Mouse (Mus musculus) ES-E14 (cell line): ENCODE measurements around the gene Ocm. TPM values are rescaled to one million over a fixed set of nuclear protein-coding genes. Genes with fewer than 3 reads are reported as not detected.
A peak's percentile ranks its signal among the peaks of the same experiment; 100 is the strongest.
"Not testable (repeated sequence)": the region's sequence is repeated elsewhere in the genome, so short reads cannot be mapped to it uniquely, and the experiment has no call there.

Source experiments
- DNase-seq: peaks from one replicate; pipeline ENCODE4 v3.0.0-alpha.2; 2013; ENCODE audit warnings: low read depth, low spot score
- H3K27ac ChIP-seq: 2 replicates; pipeline ENCODE4 v1.5.1; 2012; ENCODE audit warnings: low read depth, mild to moderate bottlenecking, low read length, moderate library complexity, mixed read lengths; ENCODE audit not compliant: poor library complexity, insufficient read depth, severe bottlenecking
- H3K36me3 ChIP-seq: 2 replicates; pipeline ENCODE4 v1.6.1; 2012; ENCODE audit warnings: mild to moderate bottlenecking, low read length, moderate library complexity, mixed read lengths; ENCODE audit not compliant: control insufficient read depth, poor library complexity, insufficient read depth, severe bottlenecking
- H3K4me1 ChIP-seq, 2 experiments: fragments of 150-350 bp in 1 of 2; sonication (generic) in 1 of 2; 2 replicates each; pipeline ENCODE4 v1.6.1; 2012; ENCODE audit warnings: low read length in 2 of 2, mild to moderate bottlenecking in 1 of 2, mixed read lengths in 1 of 2; ENCODE audit not compliant: control insufficient read depth in 2 of 2, insufficient read depth in 2 of 2, poor library complexity in 1 of 2
- H3K4me3 ChIP-seq, 2 experiments: fragments of 150-350 bp in 1 of 2; sonication (generic) in 1 of 2; 2 replicates each; pipeline ENCODE4 v1.5.1; 2012; ENCODE audit warnings: low read length in 2 of 2, low read depth in 1 of 2, mild to moderate bottlenecking in 1 of 2, mixed read lengths in 1 of 2; ENCODE audit not compliant: insufficient read depth in 1 of 2, poor library complexity in 1 of 2, severe bottlenecking in 1 of 2
- H3K9ac ChIP-seq: 2 replicates; pipeline ENCODE4 v1.6.1; 2012; ENCODE audit warnings: low read depth, mild to moderate bottlenecking, low read length, mixed read lengths; ENCODE audit not compliant: poor library complexity, insufficient read depth, severe bottlenecking
- H3K9me3 ChIP-seq: fragments of 150-350 bp; sonication (generic); 2 replicates; pipeline ENCODE4 v1.6.1; 2012; ENCODE audit warnings: low read depth, mild to moderate bottlenecking, low read length; ENCODE audit not compliant: control insufficient read depth, insufficient read depth
- CHD2 ChIP-seq: IDR thresholded peaks from 2 replicates; pipeline ENCODE4 v1.6.1; 2014; ENCODE audit warnings: mild to moderate bottlenecking, low read depth, low read length, inconsistent platforms
- HCFC1 ChIP-seq: IDR thresholded peaks from 2 replicates; pipeline ENCODE4 v1.6.1; 2012; ENCODE audit warnings: low read length, inconsistent platforms, borderline replicate concordance; ENCODE audit not compliant: insufficient read depth
- MAFK ChIP-seq: IDR thresholded peaks from 2 replicates; pipeline ENCODE4 v1.6.1; 2014; ENCODE audit warnings: mild to moderate bottlenecking, low read depth, low read length, inconsistent platforms; ENCODE audit not compliant: insufficient read depth
- ZC3H11A ChIP-seq: IDR thresholded peaks from 2 replicates; pipeline ENCODE4 v1.6.1; 2012; ENCODE audit warnings: low read depth, mild to moderate bottlenecking, inconsistent platforms, low read length, borderline replicate concordance
- ZNF384 ChIP-seq: IDR thresholded peaks from 2 replicates; pipeline ENCODE4 v1.6.1; 2012; ENCODE audit warnings: low read depth, low read length, inconsistent platforms
- in situ Hi-C, 2 experiments: fragments of 600-800 bp; cut with MboI; formaldehyde crosslinking; loops; one replicate each; pipeline ENCODE4 v1.15.1; 2025; ENCODE audit warnings: low sequenced_read_pairs in 2 of 2, inconsistent platforms in 1 of 2; ENCODE audit not compliant: unreplicated experiment in 2 of 2
- total RNA-seq: library from RNA; depleted of rRNA; stranded (reverse); fragments of 300-350 nt; gene quantifications from 2 replicates; pipeline ENCODE4 v1.2.3, GENCODE M21; 2012

The Ocm gene
- total RNA-seq, 1 experiment = not detected

DNA sequence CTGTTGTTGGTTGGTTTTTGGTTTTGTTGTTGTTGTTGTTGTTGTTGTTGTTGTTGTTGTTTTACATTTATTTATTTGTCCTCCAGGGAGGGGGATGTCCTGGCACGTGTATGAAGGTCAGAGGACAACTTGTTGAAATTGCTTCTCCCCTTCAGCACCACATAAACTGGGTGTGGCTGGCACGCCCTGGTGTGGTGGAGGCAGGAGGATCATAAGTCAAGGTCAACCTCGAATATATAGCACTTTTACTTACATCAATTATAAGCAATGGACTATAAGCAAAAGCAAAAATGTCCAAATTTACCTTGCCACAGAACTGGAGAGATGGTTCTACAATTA lies 11.2 kb downstream of the Ocm start:
- Histone ChIP-seq H3K27ac (no peak overlapping the region), H3K9me3 (no peaks in the 10 kb centered on the region), H3K4me3 (peak overlapping the region; percentile 87 to 94), H3K9ac (no peak overlapping the region; the same call in 1 of the 2 replicates), H3K36me3 (peaks cover 5% of the 10 kb centered on the region), H3K4me1 (peaks cover 2 to 4% of the 10 kb centered on the region in 2 experiments; a peak in 1 of 4 replicates)
- DNase-seq = no peak
- in situ Hi-C loops = no loop called here
- TF ChIP-seq ZNF384 = no peak
- no peak for TF ChIP-seq HCFC1
- no peak for TF ChIP-seq CHD2
- TF ChIP-seq MAFK = no peak
- TF ChIP-seq ZC3H11A = no peak

DNA sequence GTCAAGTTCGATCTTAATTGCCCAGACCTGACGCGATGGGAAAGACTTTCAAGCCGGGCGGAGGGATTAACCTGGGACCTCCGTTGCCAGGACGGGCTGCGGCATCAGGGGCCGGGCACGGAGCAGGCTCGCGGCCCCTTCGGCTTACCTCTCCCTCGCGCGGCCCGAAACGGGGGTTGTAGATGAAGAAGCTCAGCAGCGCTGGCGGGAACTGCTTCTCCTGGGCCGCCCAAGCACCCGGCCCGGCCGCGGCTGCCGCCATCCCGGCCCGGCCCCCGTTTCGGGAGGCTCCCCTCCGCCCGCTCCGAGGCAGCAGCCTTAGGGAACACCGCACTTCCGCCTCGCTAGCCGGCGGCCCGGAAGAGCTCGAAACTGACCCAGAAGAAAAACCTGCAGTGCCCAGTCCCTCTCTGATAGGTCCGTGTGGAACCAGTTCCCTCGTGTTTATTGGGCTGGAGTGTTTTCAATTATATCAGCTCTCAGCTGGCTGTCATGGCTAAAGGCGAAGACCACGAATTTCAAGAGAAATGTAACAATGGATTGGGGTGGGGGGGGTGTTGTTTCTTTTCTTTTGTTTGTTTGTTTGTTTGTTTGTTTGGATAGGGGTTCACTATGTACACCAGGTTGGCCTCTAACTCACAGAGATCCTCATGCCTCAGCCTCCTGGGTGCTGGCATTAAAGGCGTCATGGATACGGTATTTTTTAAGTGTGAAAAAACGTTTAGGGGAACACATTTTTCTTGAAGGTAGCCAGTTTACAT lies 11.7 kb downstream of the Ocm start, which contains the start of gene Ccz1:
Gene Ccz1 (minus strand): TSS at position 327 of the 761 bp plus-strand sequence.
- in situ Hi-C loops = no loop called here
- peaks cover 5% of the 10 kb centered on the region for H3K36me3 ChIP-seq
- H3K27ac ChIP-seq = peak within 1 kb of the TSS; percentile 65; the same call in 1 of the 2 replicates
- peaks cover 2 to 4% of the 10 kb centered on the region in 2 experiments; a peak in 1 of 4 replicates for H3K4me1 ChIP-seq
- H3K9ac ChIP-seq = peak within 1 kb of the TSS; percentile 89
- peak; percentile 81 for DNase-seq
- no peak for TF ChIP-seq ZC3H11A
- TF ChIP-seq CHD2 = peak; percentile 92
- TF ChIP-seq MAFK = no peak
- TF ChIP-seq ZNF384 = no peak
- peak; percentile 88 for TF ChIP-seq HCFC1
- H3K4me3 ChIP-seq = peak within 1 kb of the TSS; percentile 87 to 94
- H3K9me3 ChIP-seq = no peaks in the 10 kb centered on the region

DNA sequence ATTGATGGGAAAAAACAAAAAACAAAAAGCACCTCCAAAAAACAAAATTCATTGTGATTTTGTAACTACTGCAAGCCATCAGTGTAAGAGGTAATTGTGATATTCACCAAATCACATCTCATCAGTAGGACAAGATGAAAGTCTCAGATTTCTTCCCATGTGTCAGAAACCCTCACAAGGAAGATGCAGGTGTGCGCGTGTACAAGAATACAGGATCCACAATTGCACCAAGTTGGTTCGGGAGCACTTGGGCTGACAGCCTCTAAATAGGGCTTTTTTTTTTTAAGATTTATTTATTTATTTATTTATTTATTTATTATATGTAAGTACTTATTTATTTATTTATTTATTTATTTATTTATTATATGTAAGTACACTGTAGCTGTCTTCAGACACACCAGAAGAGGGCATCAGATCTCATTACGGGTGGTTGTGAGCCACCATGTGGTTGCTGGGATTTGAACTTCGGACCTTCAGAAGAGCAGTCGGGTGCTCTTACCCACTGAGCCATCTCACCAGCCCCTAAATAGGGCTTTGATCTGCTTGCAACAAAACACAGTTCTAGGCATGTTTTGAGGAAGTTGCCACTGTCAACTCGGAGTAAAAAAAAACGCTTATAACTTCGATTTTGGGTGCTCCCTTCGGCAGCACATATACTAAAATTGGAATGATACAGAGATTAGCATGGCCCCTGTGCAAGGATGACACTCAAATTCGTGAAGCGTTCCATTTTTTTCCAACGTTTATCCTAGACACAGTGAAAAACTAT lies 12.9 kb downstream of the Ocm start:
- H3K36me3 ChIP-seq, H3K9me3 ChIP-seq, DNase-seq, H3K4me1 ChIP-seq, H3K27ac ChIP-seq, in situ Hi-C loops, H3K9ac ChIP-seq: not testable (repeated sequence)
- H3K4me3 ChIP-seq = peak overlapping the region; percentile 87 to 94; a peak in 3 of 4 replicates

DNA sequence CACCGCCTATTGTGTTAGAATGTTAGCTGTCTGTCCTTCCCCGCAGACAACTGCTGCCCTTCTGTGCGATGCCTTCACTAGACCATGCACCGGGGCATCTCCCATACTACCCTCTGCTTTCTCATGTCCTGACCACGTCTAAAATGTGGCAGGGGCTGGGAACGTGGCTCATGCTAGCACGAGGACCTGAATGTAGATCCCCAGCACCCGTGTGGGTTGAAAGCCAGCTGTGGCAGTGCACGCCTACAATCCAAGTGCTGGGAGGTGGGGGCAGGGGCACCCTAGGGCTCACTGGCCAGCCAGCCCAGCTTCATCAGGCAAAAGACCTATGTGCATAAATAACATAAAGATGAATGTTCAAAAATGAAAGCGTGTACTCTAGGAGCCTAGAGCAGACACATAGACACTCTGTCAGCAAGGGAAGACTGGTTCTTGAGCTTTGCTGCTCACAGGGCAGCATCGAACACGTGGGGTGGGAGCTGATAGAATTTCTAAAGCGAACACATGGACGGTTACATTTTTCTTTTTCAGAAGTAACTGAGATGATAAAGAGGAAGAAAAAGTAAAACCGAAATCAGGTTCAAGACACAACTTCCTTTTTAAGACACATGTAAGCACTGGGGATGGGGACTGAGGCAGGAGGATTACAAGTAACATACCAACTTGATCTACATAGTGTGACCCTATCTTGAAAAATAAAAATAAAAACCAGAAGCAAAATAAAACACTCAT lies 23.8 kb downstream of the Ocm start:
- no peak for DNase-seq
- Histone ChIP-seq H3K9ac (no peak overlapping the region), H3K36me3 (peaks cover 36% of the 10 kb centered on the region), H3K4me3 (no peak overlapping the region), H3K9me3 (no peaks in the 10 kb centered on the region), H3K4me1 (no peaks in the 10 kb centered on the region), H3K27ac (no peak overlapping the region)
- in situ Hi-C loops = no loop called here
- no peak for TF ChIP-seq CHD2
- TF ChIP-seq HCFC1 = no peak
- no peak for TF ChIP-seq MAFK
- TF ChIP-seq ZNF384 = no peak
- no peak for TF ChIP-seq ZC3H11A
